Mouse (Mus musculus) heart, embryonic 13.5 days (tissue): ENCODE measurements at regions not wholly inside any gene's neighbourhood (a gene's known extent, or its start where the extent isn't known, plus 50 kb on each side); places are given as distances from the start of the nearest gene placed in this dataset.

Experiments
- ATAC-seq: fragments of 200-750 bp; cut with Nextera tagmentation; 2 replicates; pipeline ENCODE4 v1.8.0; 2017; ENCODE audit warnings: moderate TSS enrichment; ENCODE audit not compliant: insufficient number of reproducible peaks, low FRiP score, low TSS enrichment; ENCODE audit errors: extremely low read depth
- H3K27ac ChIP-seq: fragments of 300-500 bp; sonication (generic); replicated peaks from 2 replicates; pipeline ENCODE4 v1.5.1; 2015; ENCODE audit warnings: moderate library complexity, mild to moderate bottlenecking, inconsistent platforms
- H3K27me3 ChIP-seq: fragments of 300-500 bp; sonication (generic); replicated peaks from 2 replicates; pipeline ENCODE4 v1.6.1; 2015; ENCODE audit warnings: mild to moderate bottlenecking, inconsistent platforms
- H3K36me3 ChIP-seq: fragments of 300-500 bp; sonication (generic); 2 replicates; pipeline ENCODE4 v1.6.1; 2015; ENCODE audit warnings: mild to moderate bottlenecking, inconsistent platforms
- H3K4me1 ChIP-seq: fragments of 300-500 bp; sonication (generic); 2 replicates; pipeline ENCODE4 v1.6.1; 2015; ENCODE audit warnings: inconsistent platforms
- H3K4me2 ChIP-seq: fragments of 300-500 bp; sonication (generic); 2 replicates; pipeline ENCODE4 v1.6.1; 2015; ENCODE audit warnings: inconsistent platforms, mild to moderate bottlenecking, moderate library complexity
- H3K4me3 ChIP-seq: fragments of 300-500 bp; sonication (generic); 2 replicates; pipeline ENCODE4 v1.5.1; 2015; ENCODE audit warnings: moderate library complexity, mild to moderate bottlenecking, inconsistent platforms
- H3K9ac ChIP-seq: fragments of 300-500 bp; sonication (generic); 2 replicates; pipeline ENCODE4 v1.6.1; 2015; ENCODE audit warnings: inconsistent platforms, mild to moderate bottlenecking, moderate library complexity
- H3K9me3 ChIP-seq: fragments of 300-500 bp; sonication (generic); 2 replicates; pipeline ENCODE4 v1.6.1; 2016; ENCODE audit warnings: inconsistent platforms
- WGBS: fragments of 180-500 bp; shearing (Covaris S2); methylation state at CpG from one replicate; pipeline ENCODE4 v1.1.7; 2015; ENCODE audit warnings: mixed read lengths; 5-methylcytosine and 5-hydroxymethylcytosine counted together

- no peaks in the 10 kb centered on the region for H3K27me3 ChIP-seq
- no peaks in the 10 kb centered on the region for H3K36me3 ChIP-seq
- no peak overlapping the region for H3K9ac ChIP-seq
- peaks cover 16% of the 10 kb centered on the region for H3K4me1 ChIP-seq
- H3K4me3 ChIP-seq = no peak overlapping the region
- no peak for ATAC-seq
- no peak overlapping the region for H3K4me2 ChIP-seq
- WGBS = 66% methylated on average over 10 of the region's 10 CpGs
- no peaks in the 10 kb centered on the region for H3K9me3 ChIP-seq
- peak overlapping the region; percentile 54 for H3K27ac ChIP-seq
Measured at GRCm38 (mm10) chr6:51702456-51703171, 178.9 kb downstream of the Snx10 start.

- Histone ChIP-seq H3K27ac (no peak overlapping the region), H3K36me3 (no peaks in the 10 kb centered on the region), H3K4me3 (no peak overlapping the region), H3K9me3 (no peaks in the 10 kb centered on the region), H3K4me1 (peaks cover 38% of the 10 kb centered on the region), H3K27me3 (no peaks in the 10 kb centered on the region), H3K4me2 (no peak overlapping the region), H3K9ac (no peak overlapping the region)
- no peak for ATAC-seq
- whole genome bisulfite sequencing = 47% methylated on average over 6 of the region's 6 CpGs
Measured at GRCm38 (mm10) chr6:51708011-51708410, 184.3 kb downstream of the Snx10 start.

GRCm38 (mm10) chr6:51708668-51709339 is 185.1 kb downstream of the Snx10 start:
- H3K9me3 ChIP-seq = no peaks in the 10 kb centered on the region
- no peaks in the 10 kb centered on the region for H3K27me3 ChIP-seq
- H3K4me1 ChIP-seq = peaks cover 32% of the 10 kb centered on the region
- H3K4me3 ChIP-seq = no peak overlapping the region
- H3K36me3 ChIP-seq = no peaks in the 10 kb centered on the region
- no peak overlapping the region; the same call in 1 of the 2 replicates for H3K27ac ChIP-seq
- H3K9ac ChIP-seq = no peak overlapping the region
- WGBS = 72% methylated on average over 9 of the region's 9 CpGs
- no peak overlapping the region for H3K4me2 ChIP-seq
- ATAC-seq = no peak

- no peaks in the 10 kb centered on the region for H3K9me3 ChIP-seq
- WGBS = 51% methylated on average over 11 of the region's 11 CpGs
- H3K4me1 ChIP-seq = peaks cover 32% of the 10 kb centered on the region
- no peak overlapping the region for H3K4me3 ChIP-seq
- H3K9ac ChIP-seq = no peak overlapping the region
- no peak overlapping the region for H3K27ac ChIP-seq
- H3K36me3 ChIP-seq = no peaks in the 10 kb centered on the region
- H3K27me3 ChIP-seq = no peaks in the 10 kb centered on the region
- H3K4me2 ChIP-seq = no peak overlapping the region
- ATAC-seq = no peak
Measured at GRCm38 (mm10) chr6:51709340-51710067, 185.8 kb downstream of the Snx10 start.

- H3K4me3 ChIP-seq = no peak overlapping the region
- H3K27ac ChIP-seq = no peak overlapping the region
- no peaks in the 10 kb centered on the region for H3K27me3 ChIP-seq
- 82% methylated on average over 5 of the region's 5 CpGs for WGBS
- H3K4me1 ChIP-seq = peaks cover 32% of the 10 kb centered on the region
- no peak overlapping the region for H3K4me2 ChIP-seq
- H3K9me3 ChIP-seq = no peaks in the 10 kb centered on the region
- H3K9ac ChIP-seq = no peak overlapping the region
- no peaks in the 10 kb centered on the region for H3K36me3 ChIP-seq
- no peak for ATAC-seq
Measured at GRCm38 (mm10) chr6:51710153-51710552, 186.5 kb downstream of the Snx10 start.

- Histone ChIP-seq H3K36me3 (no peaks in the 10 kb centered on the region), H3K27me3 (no peaks in the 10 kb centered on the region), H3K9ac (no peak overlapping the region), H3K27ac (no peak overlapping the region), H3K4me2 (no peak overlapping the region), H3K9me3 (no peaks in the 10 kb centered on the region), H3K4me1 (peaks cover 32% of the 10 kb centered on the region), H3K4me3 (no peak overlapping the region)
- 69% methylated on average over 15 of the region's 15 CpGs for WGBS
- ATAC-seq = no peak
Measured at GRCm38 (mm10) chr6:51710926-51711615, 187.4 kb downstream of the Snx10 start.

GRCm38 (mm10) chr6:51711616-51711970 is 187.9 kb downstream of the Snx10 start:
- WGBS = 81% methylated on average over 7 of the region's 7 CpGs
- H3K27me3 ChIP-seq = no peaks in the 10 kb centered on the region
- no peaks in the 10 kb centered on the region for H3K36me3 ChIP-seq
- H3K9me3 ChIP-seq = no peaks in the 10 kb centered on the region
- no peak overlapping the region for H3K9ac ChIP-seq
- no peak overlapping the region for H3K27ac ChIP-seq
- no peak overlapping the region for H3K4me3 ChIP-seq
- H3K4me1 ChIP-seq = peaks cover 32% of the 10 kb centered on the region
- no peak overlapping the region for H3K4me2 ChIP-seq
- ATAC-seq = no peak

GRCm38 (mm10) chr6:51715158-51715840 is 191.6 kb downstream of the Snx10 start:
- H3K4me3 ChIP-seq = no peak overlapping the region
- H3K27ac ChIP-seq = no peak overlapping the region
- H3K9ac ChIP-seq = no peak overlapping the region
- no peak overlapping the region for H3K4me2 ChIP-seq
- 41% methylated on average over 8 of the region's 8 CpGs for WGBS
- no peaks in the 10 kb centered on the region for H3K36me3 ChIP-seq
- H3K27me3 ChIP-seq = no peaks in the 10 kb centered on the region
- H3K4me1 ChIP-seq = peaks cover 12% of the 10 kb centered on the region
- ATAC-seq = no peak
- H3K9me3 ChIP-seq = no peaks in the 10 kb centered on the region

GRCm38 (mm10) chr6:51717386-51717785 is 193.7 kb downstream of the Snx10 start:
- WGBS = 73% methylated on average over 7 of the region's 7 CpGs
- Histone ChIP-seq H3K9ac (no peak overlapping the region), H3K4me3 (no peak overlapping the region), H3K27me3 (no peaks in the 10 kb centered on the region), H3K36me3 (no peaks in the 10 kb centered on the region), H3K27ac (no peak overlapping the region), H3K4me2 (no peak overlapping the region), H3K4me1 (peaks cover 11% of the 10 kb centered on the region), H3K9me3 (no peaks in the 10 kb centered on the region)
- no peak for ATAC-seq

GRCm38 (mm10) chr6:51720705-51721104 is 197.0 kb downstream of the Snx10 start:
- Histone ChIP-seq H3K4me1 (peaks cover 11% of the 10 kb centered on the region), H3K9ac (no peak overlapping the region), H3K36me3 (no peaks in the 10 kb centered on the region), H3K27me3 (no peaks in the 10 kb centered on the region), H3K4me3 (no peak overlapping the region), H3K9me3 (no peaks in the 10 kb centered on the region), H3K27ac (no peak overlapping the region), H3K4me2 (no peak overlapping the region)
- no peak for ATAC-seq
- WGBS = 69% methylated on average over 7 of the region's 7 CpGs

GRCm38 (mm10) chr6:51723053-51723452 is 199.4 kb downstream of the Snx10 start:
- ATAC-seq = no peak
- WGBS = 28% methylated on average over 4 of the region's 4 CpGs
- no peak overlapping the region for H3K4me3 ChIP-seq

More at GRCm38 (mm10) chr6:51723053-51723452, 199.4 kb downstream of the Snx10 start:
- Histone ChIP-seq H3K27ac (no peak overlapping the region), H3K9ac (no peak overlapping the region), H3K9me3 (no peaks in the 10 kb centered on the region), H3K36me3 (no peaks in the 10 kb centered on the region), H3K4me1 (peaks cover 12% of the 10 kb centered on the region), H3K4me2 (no peak overlapping the region), H3K27me3 (no peaks in the 10 kb centered on the region)
